Comparison of ENCODE assay signal across 8 mouse cellular contexts in the genomic region with DNA sequence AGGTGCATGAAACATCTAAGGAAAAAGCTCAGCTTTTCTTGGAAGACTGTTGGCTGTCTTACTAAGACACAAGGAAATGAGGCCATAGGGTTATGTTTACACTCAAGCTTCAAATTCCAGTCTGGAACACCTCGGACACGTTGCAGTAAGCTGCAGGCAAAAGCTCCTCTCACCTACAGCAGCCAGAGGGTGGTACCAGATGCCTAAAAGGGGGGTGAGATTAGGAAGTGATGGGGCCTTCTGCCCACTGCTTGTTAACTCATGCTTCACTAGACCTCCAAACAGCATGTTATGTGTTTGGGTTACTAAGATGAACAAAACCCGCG. TPM values are rescaled to one million over a fixed set of nuclear protein-coding genes. Genes with fewer than 3 reads are reported as not detected.
DNase-seq lines count a peak whose midpoint lies in the region; ATAC-seq and TF ChIP-seq lines count a peak whose summit lies in the region.

No protein-coding gene starts in this region.

- peak overlapping the region; percentile 33 for H3ac ChIP-seq in myocyte (ENCODE audit: control insufficient read depth, insufficient read length)

- H3K9me3 ChIP-seq in embryonic facial prominence, embryonic 13.5 days = no peaks in the 10 kb centered on the region
- no peaks in the 10 kb centered on the region for H3K9me3 ChIP-seq in intestine, embryonic 15.5 days

- H3K79me2 ChIP-seq in myocyte (ENCODE audit: control insufficient read depth, insufficient read depth) = no peaks in the 10 kb centered on the region

- no peak for TF ChIP-seq POLR2A in myocyte (IDR thresholded peaks at IDR 0.05; ENCODE audit: insufficient read length, low read depth)

- WGBS in embryonic facial prominence, embryonic 13.5 days = 22% methylated on average over 4 of the region's 4 CpGs
- 31% methylated on average over 4 of the region's 4 CpGs for whole genome bisulfite sequencing in intestine, embryonic 15.5 days

- H3K4me1 ChIP-seq in embryonic facial prominence, embryonic 13.5 days = no peaks in the 10 kb centered on the region
- H3K4me1 ChIP-seq in intestine, embryonic 15.5 days (replicated peaks) = no peaks in the 10 kb centered on the region

- peak; percentile 75 for ATAC-seq in embryonic facial prominence, embryonic 13.5 days (ENCODE audit: insufficient number of reproducible peaks, insufficient read depth, low FRiP score, low TSS enrichment, low read depth)
- ATAC-seq in intestine, embryonic 15.5 days = peak; percentile 54

- H3K36me3 ChIP-seq in embryonic facial prominence, embryonic 13.5 days = 0 out of 2 replicates have a peak, but pooled peaks cover 4% of the 10 kb centered on the region
- H3K36me3 ChIP-seq in intestine, embryonic 15.5 days = no peaks in the 10 kb centered on the region
- no peaks in the 10 kb centered on the region for H3K36me3 ChIP-seq in myocyte (ENCODE audit: control insufficient read depth, insufficient read depth)

- H3K27ac ChIP-seq in embryonic facial prominence, embryonic 13.5 days = peak overlapping the region; percentile 95
- no peak overlapping the region for H3K27ac ChIP-seq in intestine, embryonic 15.5 days

- H3K4me2 ChIP-seq in embryonic facial prominence, embryonic 13.5 days = peak overlapping the region; percentile 50
- peak overlapping the region; percentile 53 for H3K4me2 ChIP-seq in intestine, embryonic 15.5 days (replicated peaks)
- peak overlapping the region; percentile 79 for H3K4me2 ChIP-seq in myocyte (ENCODE audit: low read depth)

- H3K9ac ChIP-seq in embryonic facial prominence, embryonic 13.5 days = no peak overlapping the region
- H3K9ac ChIP-seq in intestine, embryonic 15.5 days = peak overlapping the region; percentile 76

- no peaks in the 10 kb centered on the region for H3K27me3 ChIP-seq in embryonic facial prominence, embryonic 13.5 days
- no peaks in the 10 kb centered on the region for H3K27me3 ChIP-seq in intestine, embryonic 15.5 days (replicated peaks)
- H3K27me3 ChIP-seq in myocyte (ENCODE audit: control insufficient read depth, insufficient read depth, insufficient read length) = no peaks in the 10 kb centered on the region

- DNase-seq in left cerebral cortex, adult 9 months (ENCODE audit: low spot score in 2 of 2) = peak; percentile 42 to 67
- no peak for DNase-seq in left cerebral cortex, adult 8-10 months (ENCODE audit: low spot score in 2 of 2)
- DNase-seq in thymus, postnatal 4 days = no peak
- DNase-seq in thymus, postnatal 0 days (ENCODE audit: low spot score) = no peak
- no peak for DNase-seq in embryo, embryonic 10.5 days (ENCODE audit: low spot score)

- H3K4me3 ChIP-seq in embryonic facial prominence, embryonic 13.5 days = peak overlapping the region; percentile 55
- peak overlapping the region; percentile 57 for H3K4me3 ChIP-seq in intestine, embryonic 15.5 days (replicated peaks)
- H3K4me3 ChIP-seq in myocyte = peak overlapping the region; percentile 42

TF ChIP-seq in myocyte, 11 proteins besides CTCF, POLR2A, EP300 and RAD21:
- TF ChIP-seq MAX (IDR thresholded peaks at IDR 0.05; ENCODE audit: low read depth) (no peak), TCF3 (IDR thresholded peaks at IDR 0.05; ENCODE audit: insufficient read length, low read depth) (no peak), MYOG (IDR thresholded peaks at IDR 0.05; ENCODE audit: control insufficient read depth in 1 of 3, insufficient read depth in 1 of 3, insufficient read length in 2 of 3, low read depth in 2 of 3) (no peak), REST (IDR thresholded peaks at IDR 0.05; ENCODE audit: insufficient read depth, insufficient read length) (no peak), POLR2AphosphoS2 (IDR thresholded peaks at IDR 0.05; ENCODE audit: insufficient read length, low read depth) (no peak), SRF (IDR thresholded peaks at IDR 0.05; ENCODE audit: control insufficient read depth, insufficient read length, low read depth) (no peak), CEBPB (IDR thresholded peaks at IDR 0.05; ENCODE audit: insufficient read depth, poor library complexity, severe bottlenecking) (no peak), E2F4 (IDR thresholded peaks at IDR 0.05; ENCODE audit: insufficient read depth) (no peak), USF1 (IDR thresholded peaks at IDR 0.05; ENCODE audit: low read depth) (no peak)

RNA-seq across cellular contexts. Expression of a gene that starts 0.6 kb away (rescaled TPM):
- 10 to 100 TPM; 53.2 to 59.9 (median 56.5) TPM for total RNA-seq in left cerebral cortex, adult 8-10 months (2022)
- polyA plus RNA-seq in embryonic facial prominence, embryonic 13.5 days (2015; fragmentation: Nextera tagmentation; extraction: Ambion mirVana) = 84.0 and 87.7 TPM in 2 replicates
- polyA plus RNA-seq in intestine, embryonic 15.5 days (2015; fragmentation: Nextera tagmentation; extraction: Ambion mirVana) = 57.9 and 61.6 TPM in 2 replicates
- 15.1 TPM for polyA plus RNA-seq in myocyte (2012; fragmentation: generic; extraction: Trizol)
- polyA plus RNA-seq in thymus, postnatal 0 days (2015; fragmentation: Nextera tagmentation; extraction: Ambion mirVana) = 57.5 and 57.6 TPM in 2 replicates

RNA-seq across cellular contexts. Expression of a gene that starts 9.9 kb away (rescaled TPM):
- under 1 TPM in 1 of 4 experiments, not detected in 3; 0.39 TPM for total RNA-seq in left cerebral cortex, adult 8-10 months (2022)
- not detected in 2 replicates for polyA plus RNA-seq in embryonic facial prominence, embryonic 13.5 days (2015; fragmentation: Nextera tagmentation; extraction: Ambion mirVana)
- not detected in 2 replicates for polyA plus RNA-seq in intestine, embryonic 15.5 days (2015; fragmentation: Nextera tagmentation; extraction: Ambion mirVana)
- polyA plus RNA-seq in myocyte (2012; fragmentation: generic; extraction: Trizol) = not detected
- not detected in 2 replicates for polyA plus RNA-seq in thymus, postnatal 0 days (2015; fragmentation: Nextera tagmentation; extraction: Ambion mirVana)

RNA-seq across cellular contexts. Expression of a gene that starts 35.1 kb away (rescaled TPM):
- not detected for total RNA-seq in left cerebral cortex, adult 8-10 months (2022)
- polyA plus RNA-seq in embryonic facial prominence, embryonic 13.5 days (2015; fragmentation: Nextera tagmentation; extraction: Ambion mirVana) = 0.55 and 0.77 TPM in 2 replicates
- polyA plus RNA-seq in intestine, embryonic 15.5 days (2015; fragmentation: Nextera tagmentation; extraction: Ambion mirVana) = not detected in 2 replicates
- polyA plus RNA-seq in myocyte (2012; fragmentation: generic; extraction: Trizol) = not detected
- not detected in 2 replicates for polyA plus RNA-seq in thymus, postnatal 0 days (2015; fragmentation: Nextera tagmentation; extraction: Ambion mirVana)

Comparison
In these comparisons a context has a peak if more than half of its experiments do, and no peak if none do; other contexts are left out.
1. DNase-seq: peak in left cerebral cortex, adult 9 months (2 of 2); none in left cerebral cortex, adult 8-10 months (0 of 2), thymus, postnatal 4 days (single experiment), thymus, postnatal 0 days (single experiment) and embryo, embryonic 10.5 days (single experiment).
2. Peak in every context shown above with its lines, with median percentiles within 50 percentile points of each other: H3K4me2 ChIP-seq and H3K4me3 ChIP-seq.